Mouse (Mus musculus): ENCODE data around the gene Usp39.

DNA sequence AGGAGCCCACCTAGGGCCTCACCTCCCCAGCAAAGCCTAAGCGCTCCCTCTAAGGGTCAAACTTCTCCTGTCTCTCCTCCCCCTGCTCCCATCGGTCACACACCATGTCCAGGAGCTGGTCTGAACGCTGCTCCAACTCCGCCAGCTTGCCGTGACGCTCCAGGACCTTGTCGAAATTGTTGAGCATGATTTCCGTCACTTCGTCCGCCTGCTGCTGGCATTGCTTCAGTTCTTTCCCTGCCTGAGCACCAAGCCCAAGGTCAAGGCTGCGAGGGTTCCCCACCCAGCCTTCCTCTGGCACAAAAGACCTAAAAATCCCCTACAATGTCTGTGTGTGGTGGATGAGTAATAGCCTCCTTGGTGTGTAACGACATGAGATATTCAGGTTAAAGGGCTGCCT is 25.1 kb upstream of the Usp39 start:
- TF ChIP-seq CTCF (IDR thresholded peaks at IDR 0.05; ENCODE audit: extremely low read depth, insufficient read depth, insufficient read length, insufficient replicate concordance), result no peak
- no peak for TF ChIP-seq POLR2A (IDR thresholded peaks at IDR 0.05; ENCODE audit: low read depth, low read length)

Data from spleen, adult 2 months (tissue).